Mouse (Mus musculus): Measurements from ENCODE around the gene Acsl1. TPM values are rescaled to one million over a fixed set of nuclear protein-coding genes. Genes with fewer than 3 reads are reported as not detected.

Gene Acsl1
- polyA plus RNA-seq (2015; fragmentation: Nextera tagmentation; extraction: Ambion mirVana) = 19.9 and 22.7 TPM in 2 replicates

GRCm38 (mm10) chr8:46470792-46471781, at the start of gene Acsl1:
Acsl1 (plus strand) TSS chr8:46471037.

GRCm38 (mm10) chr8:46551615-46552440, 81.0 kb downstream of the Acsl1 start, which contains the start of gene Cenpu:
Cenpu (plus strand) TSS chr8:46552028.

Other genes starting within 250 kb of the Acsl1 start
- gene Helt, start 176.4 kb upstream of the Acsl1 start, polyA plus RNA-seq (2015; fragmentation: Nextera tagmentation; extraction: Ambion mirVana) = not detected in 2 replicates
- 5.1 and 5.3 TPM in 2 replicates for gene Cenpu, start 81.0 kb downstream of the Acsl1 start, polyA plus RNA-seq (2015; fragmentation: Nextera tagmentation; extraction: Ambion mirVana)
- gene Primpol, start 146.2 kb downstream of the Acsl1 start, polyA plus RNA-seq (2015; fragmentation: Nextera tagmentation; extraction: Ambion mirVana) = 4.8 and 5.5 TPM in 2 replicates
- 146 and 151 TPM in 2 replicates for gene Casp3, start 146.3 kb downstream of the Acsl1 start, polyA plus RNA-seq (2015; fragmentation: Nextera tagmentation; extraction: Ambion mirVana)